ENCODE assay signal across 7 mouse cellular contexts in genomic region chr4:46533934-46534720, GRCm38 (mm10). TPM values are rescaled to one million over a fixed set of nuclear protein-coding genes. Genes with fewer than 3 reads are reported as not detected.
DNase-seq lines count a peak whose midpoint lies in the region; ATAC-seq and TF ChIP-seq lines count a peak whose summit lies in the region.

No protein-coding gene starts in this region.

- TF ChIP-seq POLR2A in bone marrow, adult 2 months (IDR thresholded peaks at IDR 0.05; ENCODE audit: borderline replicate concordance, control insufficient read depth, low read depth, low read length) = peak; percentile 36; the same call in 1 of the 2 replicates

- H3K9me3 ChIP-seq in ES-E14 (ENCODE audit: control insufficient read depth, insufficient read depth, low read depth, low read length) = no peaks in the 10 kb centered on the region
- no peaks in the 10 kb centered on the region for H3K9me3 ChIP-seq in hindbrain, embryonic 11.5 days (ENCODE audit: control insufficient read depth, low read length)
- H3K9me3 ChIP-seq in liver, embryonic 14.5 days (ENCODE audit: control insufficient read depth, low read length) = no peaks in the 10 kb centered on the region
- H3K9me3 ChIP-seq in neural tube, embryonic 12.5 days = no peaks in the 10 kb centered on the region

- no peak overlapping the region for H3K9ac ChIP-seq in ES-E14 (ENCODE audit: insufficient read depth, low read depth, low read length, poor library complexity, severe bottlenecking)
- no peak overlapping the region for H3K9ac ChIP-seq in hindbrain, embryonic 11.5 days (ENCODE audit: low read depth, low read length)
- H3K9ac ChIP-seq in liver, embryonic 14.5 days (replicated peaks) = no peak overlapping the region
- 0 out of 2 replicates have a peak overlapping the region, but pooled peaks have one; percentile 29 for H3K9ac ChIP-seq in neural tube, embryonic 12.5 days

- in situ Hi-C loops in ES-E14 (cut with MboI; ENCODE audit: low sequenced_read_pairs in 2 of 2, unreplicated experiment in 2 of 2) = no loop called here

- DNase-seq in ES-E14 (ENCODE audit: low read depth, low spot score) = no peak
- peak; percentile 26 for DNase-seq in hindbrain, embryonic 11.5 days (ENCODE audit: low spot score)
- DNase-seq in liver, embryonic 14.5 days (ENCODE audit: low read depth in 3 of 3, low spot score in 3 of 3) = no peak
- DNase-seq in gastrocnemius, adult 8-10 months (ENCODE audit: low spot score in 2 of 2) = no peak
- no peak for DNase-seq in cerebellum, postnatal 14 days

- peaks cover 42% of the 10 kb centered on the region for H3K27me3 ChIP-seq in hindbrain, embryonic 11.5 days (ENCODE audit: control insufficient read depth, insufficient read depth, low read length)
- H3K27me3 ChIP-seq in liver, embryonic 14.5 days (ENCODE audit: control insufficient read depth, insufficient read depth, low read length) = peaks cover 29% of the 10 kb centered on the region
- peaks cover 52% of the 10 kb centered on the region for H3K27me3 ChIP-seq in neural tube, embryonic 12.5 days (replicated peaks)

- WGBS in bone marrow, adult 2 months = 16% methylated on average over 29 of the region's 29 CpGs
- WGBS in hindbrain, embryonic 11.5 days = 13% methylated on average over 29 of the region's 29 CpGs
- WGBS in liver, embryonic 14.5 days (ENCODE audit: insufficient replicate concordance) = 13% methylated on average over 29 of the region's 29 CpGs
- WGBS in neural tube, embryonic 12.5 days = 10% methylated on average over 29 of the region's 29 CpGs

- no peaks in the 10 kb centered on the region for H3K36me3 ChIP-seq in ES-E14 (ENCODE audit: control insufficient read depth, insufficient read depth, low read length, poor library complexity, severe bottlenecking)
- no peaks in the 10 kb centered on the region for H3K36me3 ChIP-seq in hindbrain, embryonic 11.5 days (ENCODE audit: control insufficient read depth, insufficient read depth, low read length)
- no peaks in the 10 kb centered on the region for H3K36me3 ChIP-seq in liver, embryonic 14.5 days (replicated peaks; ENCODE audit: control insufficient read depth, insufficient read depth, low read depth)
- H3K36me3 ChIP-seq in neural tube, embryonic 12.5 days = no peaks in the 10 kb centered on the region

- ATAC-seq in hindbrain, embryonic 11.5 days (ENCODE audit: low FRiP score) = no peak
- ATAC-seq in liver, embryonic 14.5 days (ENCODE audit: insufficient read depth) = no peak
- no peak for ATAC-seq in neural tube, embryonic 12.5 days (ENCODE audit: low FRiP score, low read depth)

- no peak overlapping the region for H3K27ac ChIP-seq in ES-E14 (ENCODE audit: insufficient read depth, low read depth, low read length, poor library complexity, severe bottlenecking)
- H3K27ac ChIP-seq in bone marrow, adult 2 months (ENCODE audit: control insufficient read depth, insufficient read depth, low read depth, low read length, poor library complexity) = peak overlapping the region; percentile 40; the same call in 1 of the 2 replicates
- H3K27ac ChIP-seq in hindbrain, embryonic 11.5 days (ENCODE audit: low read depth, low read length) = no peak overlapping the region
- no peak overlapping the region for H3K27ac ChIP-seq in liver, embryonic 14.5 days
- no peak overlapping the region for H3K27ac ChIP-seq in neural tube, embryonic 12.5 days

- TF ChIP-seq CTCF in bone marrow, adult 2 months (IDR thresholded peaks at IDR 0.05; ENCODE audit: control insufficient read depth, insufficient read depth, low read length) = peak; percentile 3; the same call in 1 of the 2 replicates
- TF ChIP-seq CTCF in liver, embryonic 14.5 days (IDR thresholded peaks at IDR 0.05; ENCODE audit: low read depth) = no peak

- H3K4me2 ChIP-seq in hindbrain, embryonic 11.5 days (replicated peaks; ENCODE audit: low read depth, low read length) = peak overlapping the region; percentile 19
- peak overlapping the region; percentile 76 for H3K4me2 ChIP-seq in liver, embryonic 14.5 days (ENCODE audit: low read depth)
- peak overlapping the region; percentile 51 for H3K4me2 ChIP-seq in neural tube, embryonic 12.5 days (replicated peaks)

- peak overlapping the region; percentile 26 to 33; a peak in 2 of 4 replicates for H3K4me3 ChIP-seq in ES-E14 (ENCODE audit: insufficient read depth in 1 of 2, low read depth in 1 of 2, low read length in 2 of 2, poor library complexity in 1 of 2, severe bottlenecking in 1 of 2)
- H3K4me3 ChIP-seq in bone marrow, adult 2 months (replicated peaks; ENCODE audit: control insufficient read depth, low read depth, low read length) = peak overlapping the region; percentile 76
- no peak overlapping the region for H3K4me3 ChIP-seq in hindbrain, embryonic 11.5 days (ENCODE audit: low read depth, low read length)
- peak overlapping the region; percentile 11 to 33 for H3K4me3 ChIP-seq in liver, embryonic 14.5 days (ENCODE audit: insufficient read depth in 1 of 2, low read depth in 2 of 2, low read length in 2 of 2)
- no peak overlapping the region for H3K4me3 ChIP-seq in neural tube, embryonic 12.5 days

- peaks cover 0 to 11% of the 10 kb centered on the region in 2 experiments; a peak in 2 of 4 replicates for H3K4me1 ChIP-seq in ES-E14 (ENCODE audit: control insufficient read depth in 2 of 2, insufficient read depth in 2 of 2, low read length in 2 of 2, poor library complexity in 1 of 2)
- H3K4me1 ChIP-seq in bone marrow, adult 2 months (ENCODE audit: control insufficient read depth, insufficient read depth, low read length) = peaks cover 6% of the 10 kb centered on the region
- no peaks in the 10 kb centered on the region for H3K4me1 ChIP-seq in hindbrain, embryonic 11.5 days (replicated peaks; ENCODE audit: control insufficient read depth, insufficient read depth, low read length)
- H3K4me1 ChIP-seq in liver, embryonic 14.5 days (replicated peaks; ENCODE audit: control insufficient read depth in 2 of 2, insufficient read depth in 2 of 2, low read length in 1 of 2) = peaks cover 0 to 9% of the 10 kb centered on the region in 2 experiments; a peak in 3 of 4 replicates
- peaks cover 6% of the 10 kb centered on the region; the same call in 1 of the 2 replicates for H3K4me1 ChIP-seq in neural tube, embryonic 12.5 days

- TF ChIP-seq EP300 in liver, embryonic 14.5 days (IDR thresholded peaks at IDR 0.05; ENCODE audit: low read depth) = no peak

TF ChIP-seq in ES-E14, 5 proteins besides CTCF, POLR2A, EP300 and RAD21:
- TF ChIP-seq ZC3H11A (IDR thresholded peaks at IDR 0.05; ENCODE audit: borderline replicate concordance, low read depth, low read length) = no peak
- no peak for TF ChIP-seq HCFC1 (IDR thresholded peaks at IDR 0.05; ENCODE audit: borderline replicate concordance, insufficient read depth, low read length)
- TF ChIP-seq CHD2 (IDR thresholded peaks at IDR 0.05; ENCODE audit: low read depth, low read length) = no peak
- no peak for TF ChIP-seq ZNF384 (IDR thresholded peaks at IDR 0.05; ENCODE audit: low read depth, low read length)
- TF ChIP-seq MAFK (IDR thresholded peaks at IDR 0.05; ENCODE audit: insufficient read depth, low read depth, low read length) = no peak

RNA-seq across cellular contexts. Expression of gene Trim14, which starts 1.8 kb away (rescaled TPM):
- total RNA-seq in ES-E14 (2012; rRNA removed) = 0.58 and 1.2 TPM in 2 replicates
- polyA plus RNA-seq in bone marrow, adult 2 months (2011; ENCODE audit: insufficient read depth, insufficient read length, low replicate concordance, missing spikeins) = 4.7 and 4.8 TPM in 2 replicates
- polyA plus RNA-seq in hindbrain, embryonic 11.5 days (2014; fragmentation: Nextera tagmentation; extraction: Ambion mirVana) = 0.84 and 1.0 TPM in 2 replicates
- 4.1 and 4.3 TPM in 2 replicates for polyA plus RNA-seq in liver, embryonic 14.5 days (2012; rRNA removed)
- 7.5 and 9.5 TPM in 2 replicates for polyA plus RNA-seq in liver, embryonic 14.5 days (2014; fragmentation: Nextera tagmentation; extraction: Ambion mirVana)
- polyA plus RNA-seq in neural tube, embryonic 12.5 days (2016; fragmentation: Nextera tagmentation; extraction: Ambion mirVana) = 0.66 and 0.72 TPM in 2 replicates
- total RNA-seq in gastrocnemius, adult 8-10 months (2022) = under 1 TPM in 3 of 4 experiments, not detected in 1; 0.58 to 0.77 (median 0.62) TPM

RNA-seq across cellular contexts. Expression of gene Nans, which starts 45.1 kb away (rescaled TPM):
- 56.4 and 75.4 TPM in 2 replicates for total RNA-seq in ES-E14 (2012; rRNA removed)
- polyA plus RNA-seq in bone marrow, adult 2 months (2011; ENCODE audit: insufficient read depth, insufficient read length, low replicate concordance, missing spikeins) = 28.9 and 33.9 TPM in 2 replicates
- polyA plus RNA-seq in hindbrain, embryonic 11.5 days (2014; fragmentation: Nextera tagmentation; extraction: Ambion mirVana) = 79.7 and 88.4 TPM in 2 replicates
- polyA plus RNA-seq in liver, embryonic 14.5 days (2012; rRNA removed) = 32.9 and 36.0 TPM in 2 replicates
- polyA plus RNA-seq in liver, embryonic 14.5 days (2014; fragmentation: Nextera tagmentation; extraction: Ambion mirVana) = 49.4 and 51.8 TPM in 2 replicates
- 65.4 and 70.7 TPM in 2 replicates for polyA plus RNA-seq in neural tube, embryonic 12.5 days (2016; fragmentation: Nextera tagmentation; extraction: Ambion mirVana)
- total RNA-seq in gastrocnemius, adult 8-10 months (2022) = 10 to 100 TPM; 15.3 to 19.1 (median 16.8) TPM

Comparison
In these comparisons a context has a peak if more than half of its experiments do, and no peak if none do; other contexts are left out.
1. H3K4me3 ChIP-seq: peak in ES-E14 (2 of 2), bone marrow, adult 2 months (single experiment) and liver, embryonic 14.5 days (2 of 2); none in hindbrain, embryonic 11.5 days (single experiment) and neural tube, embryonic 12.5 days (single experiment).
2. H3K4me2 ChIP-seq: peak in every context shown above with its lines; median percentile 76 in liver, embryonic 14.5 days; 51 in neural tube, embryonic 12.5 days; 19 in hindbrain, embryonic 11.5 days.